Mouse (Mus musculus) urinary bladder, postnatal 14 days (tissue): ENCODE results near the gene Irf3.

ENCODE experiments used
- DNase-seq: peaks from one replicate; pipeline ENCODE4 v3.0.0; 2021; ENCODE audit warnings: low spot score

Irf3 gene

DNA sequence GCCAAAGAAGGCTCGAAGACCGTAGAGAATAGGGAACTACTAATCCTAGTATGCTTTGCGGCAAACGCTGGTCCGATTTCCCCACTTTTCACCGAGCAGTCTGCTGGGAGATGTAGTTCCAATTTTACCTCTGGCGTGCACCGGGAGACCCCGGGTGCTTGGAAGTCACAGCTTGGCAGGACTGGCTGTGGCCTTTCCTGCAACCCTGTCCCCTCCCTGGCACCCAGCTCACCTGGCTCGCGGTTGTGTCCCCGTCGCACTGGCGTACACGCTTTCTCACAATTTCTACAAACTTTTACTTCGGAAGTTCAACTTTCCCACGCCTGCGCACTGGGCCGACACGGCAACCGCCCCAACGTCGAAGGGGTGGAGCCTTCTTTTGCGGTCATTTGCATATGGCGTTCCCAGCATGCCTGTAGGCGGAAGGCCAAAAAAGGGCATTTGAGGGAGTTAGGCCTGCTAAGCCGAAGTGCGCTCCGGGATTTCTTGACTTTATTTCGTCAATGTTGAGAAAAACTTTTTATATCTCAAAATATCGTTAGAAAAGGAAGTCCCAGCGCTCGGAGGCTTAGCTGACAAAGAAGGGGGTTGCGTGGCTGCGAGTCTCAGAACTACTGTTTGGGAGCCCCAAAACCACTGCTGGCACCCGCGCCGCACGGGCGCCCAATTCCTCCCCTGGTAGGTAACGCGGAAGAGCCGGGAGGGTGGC, at the start of gene Irf3:
Irf3 (plus strand) TSS at position 418 of the 709 bp plus-strand sequence.
- peak; percentile 98 for DNase-seq

DNA sequence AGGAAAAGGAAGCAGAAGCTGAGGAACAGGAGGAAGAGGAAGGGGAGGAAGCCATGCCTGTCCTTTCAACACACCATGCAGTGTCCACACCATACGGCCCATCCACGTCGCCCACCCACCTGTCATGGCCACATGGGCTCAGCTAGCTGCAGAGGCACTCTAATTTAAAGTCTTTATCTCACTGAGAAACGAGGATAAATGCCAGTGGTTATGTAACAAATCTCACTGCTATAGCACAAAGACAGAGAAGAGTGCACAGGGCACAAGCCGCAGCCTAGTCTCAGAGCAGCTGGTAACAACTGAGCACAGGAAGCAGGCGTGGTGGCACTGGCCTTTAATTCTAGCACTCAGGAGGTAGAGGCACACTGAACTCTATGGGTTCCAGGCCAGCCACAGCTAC, 47.5 kb upstream of the Irf3 start:
- DNase-seq, result no peak

DNA sequence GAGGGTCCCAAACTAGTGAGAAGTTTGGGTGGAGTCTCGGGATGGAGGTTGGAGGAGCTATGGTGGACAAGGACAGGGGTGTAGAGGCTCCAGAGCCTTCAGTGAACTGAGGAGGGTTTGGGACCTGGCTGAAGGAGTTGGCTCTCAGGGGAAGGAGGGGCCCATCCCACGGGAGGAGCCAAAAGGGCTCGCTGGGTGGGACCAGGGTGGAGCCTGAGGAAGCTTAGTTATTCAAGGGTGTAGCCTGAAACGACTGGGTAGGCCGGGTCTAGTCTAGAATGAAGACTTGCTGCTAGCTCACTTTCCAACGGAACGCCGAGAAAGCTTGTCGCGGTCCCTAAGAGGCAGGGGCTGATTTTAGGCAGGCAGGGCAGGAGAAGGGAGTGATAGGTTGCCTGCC, 45.5 kb upstream of the Irf3 start:
- DNase-seq, result peak; percentile 85

DNA sequence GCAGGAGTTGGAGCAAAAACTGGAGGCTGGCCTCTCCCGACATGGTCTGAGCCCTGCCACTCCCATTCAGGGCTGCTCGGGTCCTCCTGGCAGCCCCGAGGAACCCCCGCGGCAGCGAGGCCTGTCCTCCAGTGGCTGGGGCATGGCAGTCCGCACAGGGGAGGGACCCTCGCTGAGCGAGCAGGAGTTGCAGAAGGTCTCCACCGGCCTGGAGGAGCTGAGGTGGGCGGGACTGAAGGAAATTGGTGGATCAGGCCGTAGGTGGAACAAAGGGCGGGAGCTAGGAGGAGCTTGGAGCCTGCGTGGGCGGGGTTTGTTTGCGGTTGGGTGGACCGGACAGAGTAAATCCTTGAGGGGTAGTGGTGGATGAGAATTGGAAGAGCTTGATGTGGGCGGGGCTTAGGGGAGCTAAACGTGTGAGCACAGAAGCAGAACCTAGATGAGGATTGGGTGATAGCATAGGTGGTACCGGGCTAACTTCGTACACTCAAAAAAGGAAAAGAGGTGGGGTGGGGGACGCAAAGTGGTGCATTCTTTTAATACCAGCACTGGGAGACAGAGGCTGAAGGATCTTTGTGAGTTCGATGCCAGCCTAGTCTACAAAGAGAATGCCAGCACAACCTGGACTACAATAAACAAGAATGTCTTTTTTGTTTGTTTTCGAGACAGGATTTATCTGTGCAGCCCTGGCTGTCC, 44.7 kb upstream of the Irf3 start:
- DNase-seq, result peak; percentile 96

DNA sequence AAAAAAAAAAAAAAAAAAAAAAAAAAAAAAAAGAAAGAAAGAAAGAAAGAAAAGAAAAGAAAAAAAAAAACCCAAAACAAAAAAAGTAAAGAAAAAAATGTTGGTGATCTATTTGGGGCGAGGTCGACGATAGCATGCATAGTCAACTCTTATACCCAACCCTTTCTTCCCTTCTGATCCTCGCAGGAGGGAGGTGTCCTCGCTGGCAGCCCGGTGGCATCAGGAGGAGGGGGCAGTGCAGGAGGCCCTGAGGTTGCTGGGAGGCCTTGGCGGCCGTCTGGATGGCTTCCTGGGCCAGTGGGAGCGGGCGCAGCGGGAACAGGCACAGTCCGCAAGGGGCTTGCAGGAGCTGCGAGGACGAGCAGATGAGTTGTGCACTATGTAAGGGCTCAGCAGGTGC, 43.9 kb upstream of the Irf3 start:
- DNase-seq, result no peak

DNA sequence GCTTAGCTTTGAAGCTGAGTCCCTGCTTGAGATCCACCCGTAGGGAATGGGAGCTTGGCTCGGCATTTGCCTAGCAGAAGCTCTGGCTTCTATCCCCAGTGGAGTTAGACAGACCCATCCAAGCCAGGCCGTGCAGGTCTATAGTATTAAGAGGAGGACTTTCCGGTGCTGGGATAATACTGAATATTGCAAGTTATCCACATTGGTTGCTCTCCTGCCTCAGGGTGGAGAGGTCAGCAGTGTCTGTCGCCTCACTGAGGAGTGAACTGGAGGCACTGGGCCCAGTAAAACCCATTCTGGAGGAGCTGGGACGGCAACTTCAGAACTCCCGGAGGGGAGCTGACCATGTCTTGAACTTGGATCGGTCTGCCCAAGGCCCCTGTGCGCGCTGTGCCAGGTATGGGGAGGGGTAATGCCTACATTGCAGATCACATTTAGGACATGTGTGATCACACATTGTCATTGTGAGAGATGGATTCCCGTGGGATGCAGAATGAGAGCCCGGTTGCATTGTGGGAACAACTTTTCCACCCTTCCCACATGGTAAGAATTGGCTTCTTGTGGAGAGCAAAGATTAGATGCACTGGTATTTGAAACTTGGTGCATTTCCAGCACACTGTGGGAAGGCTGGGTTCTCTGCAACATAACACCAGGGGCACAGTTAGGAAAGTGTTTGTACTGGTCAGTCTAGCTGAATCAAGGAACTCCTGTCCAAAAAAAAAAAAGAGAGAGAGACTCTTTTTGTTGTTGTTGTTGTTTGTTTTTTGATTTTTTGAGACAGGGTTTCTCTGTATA, 43.2 kb upstream of the Irf3 start:
- DNase-seq, result no peak

DNA sequence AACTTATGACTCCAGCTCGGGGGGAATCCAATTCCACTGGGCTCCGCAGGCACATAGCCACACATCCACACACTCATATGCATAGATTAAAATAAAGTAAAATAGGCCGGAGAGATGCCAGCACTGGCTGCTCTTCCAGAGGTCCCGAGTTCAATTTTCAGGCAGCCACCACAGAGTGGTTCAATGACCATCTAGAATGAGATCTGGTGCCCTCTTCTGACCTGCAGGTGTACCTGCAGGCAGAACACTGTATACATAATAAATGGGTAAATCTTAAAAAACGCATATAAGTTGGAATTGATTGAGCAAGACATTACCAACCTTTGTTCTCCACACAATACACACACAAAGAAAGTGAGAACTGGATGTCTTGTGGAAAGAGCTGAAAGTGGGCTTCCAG, 41.8 kb upstream of the Irf3 start:
- DNase-seq, result no peak

DNA sequence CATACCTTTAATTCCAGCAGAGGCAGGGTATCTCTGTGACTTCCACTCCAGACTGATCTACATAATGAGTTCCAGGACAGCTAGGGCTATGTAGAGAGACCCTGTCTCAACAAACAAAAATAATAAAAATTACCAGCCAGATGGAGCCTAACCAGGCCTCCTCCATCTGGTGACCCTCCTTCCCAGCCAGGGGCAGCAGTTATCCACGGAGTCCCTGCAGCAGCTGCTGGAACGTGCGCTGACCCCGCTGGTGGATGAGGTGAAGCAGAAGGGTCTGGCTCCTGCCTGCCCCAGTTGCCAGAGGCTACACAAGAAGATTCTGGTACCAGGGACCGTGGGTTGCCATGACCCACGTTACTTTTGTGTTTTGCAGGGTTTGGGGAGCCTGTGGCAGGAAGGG, 41.2 kb upstream of the Irf3 start:
- DNase-seq, result no peak

DNA sequence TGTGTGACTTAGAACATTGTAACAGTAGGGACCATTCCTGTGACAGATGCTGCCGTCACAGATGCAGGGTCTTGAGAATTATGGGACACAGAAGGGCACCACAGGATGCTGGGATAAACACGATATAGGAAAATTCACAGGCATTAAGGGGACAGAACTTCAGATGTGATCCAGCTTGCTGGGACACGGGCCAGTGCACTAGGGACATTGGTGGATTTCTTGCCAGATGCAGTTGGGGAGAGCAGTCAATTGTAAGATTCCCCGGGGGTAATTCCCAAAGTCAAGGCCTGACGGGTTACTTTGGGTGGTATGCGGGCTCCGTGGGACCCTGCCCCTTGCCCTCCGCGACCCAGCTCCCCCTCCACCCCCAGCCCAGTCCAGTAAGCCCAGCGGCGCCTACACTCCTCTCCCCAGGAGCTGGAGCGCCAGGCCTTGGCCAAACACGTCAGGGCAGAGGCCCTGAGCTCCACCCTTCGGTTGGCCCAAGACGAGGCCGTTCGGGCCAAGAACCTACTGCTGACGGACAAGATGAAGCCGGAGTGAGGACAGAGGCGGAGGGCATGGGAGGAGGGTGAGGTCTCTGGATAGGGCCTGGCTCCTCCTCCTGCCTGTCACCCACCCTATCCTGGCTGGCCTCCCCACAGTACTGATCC, 40.1 kb upstream of the Irf3 start:
- DNase-seq, result peak; percentile 69

DNA sequence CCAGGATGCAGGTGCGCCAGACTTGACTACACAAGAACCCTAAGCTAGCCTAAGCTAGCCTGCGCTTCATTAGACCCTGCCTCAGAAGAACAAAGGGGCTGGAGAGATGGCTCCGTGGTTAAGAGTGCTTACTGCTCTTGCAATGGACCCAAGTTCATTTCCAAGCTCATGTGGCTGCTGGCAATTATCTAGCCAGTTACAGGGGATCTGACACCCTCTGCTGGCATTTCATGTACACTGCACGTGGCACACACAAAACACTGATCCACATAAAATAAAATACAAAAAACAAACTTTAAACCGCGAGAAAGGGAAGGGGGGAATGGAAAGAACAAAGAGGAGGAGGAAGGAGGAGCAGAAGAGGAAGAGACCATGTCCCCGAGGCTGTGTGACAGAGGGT, 39.2 kb upstream of the Irf3 start:
- peak; percentile 51 for DNase-seq

DNA sequence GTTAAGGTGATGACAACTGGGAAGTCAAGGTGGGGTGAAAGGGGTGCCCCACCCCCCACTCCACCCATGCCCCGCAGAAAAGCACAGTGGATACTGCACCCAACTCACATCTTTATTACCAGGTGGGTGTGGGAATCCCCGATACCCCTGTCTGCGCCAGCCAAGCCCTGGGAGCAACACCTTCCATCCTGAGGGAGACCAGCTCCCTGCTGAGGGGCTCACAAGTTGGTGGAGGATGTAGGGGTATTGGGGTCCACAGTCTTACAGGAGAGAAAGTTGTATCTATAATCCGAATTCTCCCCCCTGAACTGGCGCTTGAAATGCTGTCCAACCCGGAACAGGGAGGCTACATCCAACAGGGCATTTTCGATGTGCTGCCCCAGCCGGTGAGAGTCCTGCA, 38.2 kb upstream of the Irf3 start:
- DNase-seq, result no peak

DNA sequence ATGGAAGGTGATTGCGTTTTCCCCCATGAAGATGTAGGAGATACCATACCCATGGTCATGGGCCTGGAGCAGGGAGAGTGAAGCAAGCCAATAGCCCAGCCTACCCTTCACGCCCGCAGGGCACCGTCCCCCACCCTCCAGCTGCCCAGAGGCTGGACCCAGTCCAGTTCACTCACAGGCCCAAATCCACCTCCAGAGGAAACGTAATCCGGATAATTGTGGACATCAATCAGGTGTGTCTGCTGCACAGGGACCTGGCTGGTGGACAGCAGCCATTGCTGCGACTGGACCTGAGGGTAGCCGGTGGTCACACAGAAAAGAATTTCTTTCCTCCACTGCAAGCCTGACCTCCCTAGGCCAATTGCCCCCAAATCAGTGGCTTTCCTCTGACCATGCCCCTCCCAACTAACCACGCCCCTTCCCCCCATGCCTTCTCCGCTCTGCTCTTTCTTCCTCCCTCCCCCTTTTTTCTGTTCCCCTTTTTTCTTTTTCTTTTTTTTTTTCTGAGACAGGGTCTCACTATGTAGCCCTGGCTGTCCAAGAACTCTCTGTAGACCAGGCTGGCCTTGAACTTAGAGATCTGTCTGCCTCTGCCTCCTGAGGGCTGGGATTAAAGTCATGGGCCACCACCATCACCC, 37.5 kb upstream of the Irf3 start:
- DNase-seq, result no peak

DNA sequence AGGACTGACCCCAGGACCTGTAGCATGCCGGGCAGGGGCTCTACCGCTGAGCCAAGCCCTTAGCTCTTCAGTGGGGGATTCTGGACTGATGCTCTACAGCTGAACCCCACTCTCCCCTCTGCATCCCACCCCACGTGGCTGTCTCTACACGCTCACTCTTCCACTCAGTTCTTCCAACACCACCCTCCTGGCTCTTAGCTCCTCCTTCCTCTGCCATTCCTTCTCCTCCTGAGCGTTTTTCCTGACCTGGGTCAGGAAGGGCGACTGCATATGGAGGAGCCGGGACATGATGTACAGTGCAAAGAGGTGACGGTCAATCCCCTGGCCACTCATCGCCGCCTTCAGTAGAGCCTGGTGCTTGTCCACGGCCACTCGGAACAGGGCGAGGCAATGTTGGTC, 36.9 kb upstream of the Irf3 start:
- DNase-seq, result no peak

DNA sequence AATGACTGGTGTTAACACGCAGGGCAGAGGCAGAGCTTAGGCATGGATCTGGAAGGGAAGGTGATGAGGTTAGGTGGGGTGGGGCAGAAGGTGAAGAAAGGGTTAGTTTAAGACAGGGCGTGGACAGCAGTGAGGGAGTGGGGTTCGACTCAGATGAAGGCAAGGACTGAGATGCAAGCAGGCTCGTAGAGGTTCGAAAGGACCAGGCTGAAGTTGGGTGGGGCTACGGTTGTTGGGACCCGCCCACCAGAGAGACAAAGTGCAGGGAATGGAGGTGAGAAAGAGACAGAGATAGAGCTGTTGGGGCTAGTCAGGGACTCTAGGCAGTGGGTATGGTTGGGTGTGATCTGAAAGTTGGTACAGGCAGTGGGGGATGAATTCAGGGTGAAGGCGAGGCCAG, 35.1 kb upstream of the Irf3 start:
- no peak for DNase-seq

DNA sequence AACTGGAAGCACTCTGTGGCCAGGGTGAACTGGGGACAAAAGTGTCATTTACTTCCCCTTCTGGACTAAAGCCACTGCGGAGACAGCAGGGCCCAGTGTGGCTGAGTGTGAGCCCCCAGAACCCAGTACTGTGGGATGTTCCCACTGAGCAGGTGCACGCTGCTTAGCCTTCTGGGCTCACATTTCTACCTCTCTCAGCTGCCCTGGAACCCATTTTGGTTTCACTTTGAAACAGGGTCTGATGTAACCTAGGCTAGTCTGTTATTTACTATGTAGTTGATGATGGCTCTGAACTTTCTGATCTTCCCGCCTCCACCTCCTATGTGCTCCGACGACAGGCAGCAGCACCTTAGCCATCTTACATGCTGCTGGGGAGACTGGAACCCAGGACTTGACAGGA, 34.6 kb upstream of the Irf3 start:
- DNase-seq, result no peak

DNA sequence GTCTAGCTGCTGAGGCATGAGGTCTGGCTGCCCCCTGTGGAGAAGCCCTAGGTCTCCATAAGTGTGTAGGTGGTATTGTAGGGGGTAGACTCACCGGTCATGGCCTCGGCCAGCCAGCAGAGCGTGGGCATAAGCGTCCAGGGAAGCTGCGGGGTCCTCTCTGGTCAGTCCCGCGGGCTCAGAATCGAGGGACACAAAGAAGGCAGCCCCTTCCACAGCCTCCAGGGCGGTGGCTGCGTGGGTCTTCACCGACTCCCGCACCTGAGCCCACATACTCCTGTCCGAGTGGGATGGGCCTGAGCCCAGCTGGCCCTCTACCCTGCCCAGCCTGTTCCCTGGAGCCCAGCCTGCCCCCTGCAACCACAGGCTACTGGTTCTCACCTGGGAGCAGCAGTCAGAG, 32.5 kb upstream of the Irf3 start:
- DNase-seq, result no peak

DNA sequence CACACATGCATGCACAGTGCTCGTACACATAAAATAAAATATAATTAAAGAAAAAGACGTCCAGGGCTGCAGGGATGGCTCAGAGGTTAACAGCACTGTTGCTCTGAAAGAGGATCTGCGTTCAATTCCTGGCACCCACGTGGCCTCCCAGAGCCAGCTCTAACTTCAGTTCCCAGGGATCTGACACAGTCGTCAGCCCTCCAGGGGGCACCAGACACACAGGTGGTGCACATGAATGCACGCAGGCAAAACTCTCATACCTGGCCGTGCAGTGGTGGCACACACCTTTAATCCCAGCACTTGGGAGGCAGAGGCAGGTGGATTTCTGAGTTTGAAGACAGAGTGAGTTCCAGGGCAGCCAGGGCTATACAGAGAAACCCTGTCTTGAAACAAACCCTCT, 31.5 kb upstream of the Irf3 start:
- DNase-seq, result no peak

DNA sequence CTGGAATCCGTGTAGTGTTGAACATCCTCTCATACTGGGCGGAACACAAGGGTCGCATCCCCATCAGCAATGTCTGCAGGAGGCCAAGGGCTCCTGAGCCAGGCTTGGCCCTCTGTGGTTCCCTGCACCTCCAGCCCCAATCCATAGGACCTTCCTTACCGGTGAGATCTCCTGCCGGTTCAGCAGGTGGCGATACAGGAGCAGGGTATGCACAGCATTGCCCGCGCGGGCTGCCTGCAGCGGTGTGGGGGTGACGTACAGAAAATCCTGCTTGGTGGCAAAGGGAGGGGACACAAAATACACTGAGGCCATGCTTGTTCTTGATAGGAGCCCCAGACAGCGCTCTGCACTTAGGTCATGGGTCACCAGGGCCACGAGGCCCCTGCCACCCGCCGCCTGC, 30.8 kb upstream of the Irf3 start:
- DNase-seq, result no peak

DNA sequence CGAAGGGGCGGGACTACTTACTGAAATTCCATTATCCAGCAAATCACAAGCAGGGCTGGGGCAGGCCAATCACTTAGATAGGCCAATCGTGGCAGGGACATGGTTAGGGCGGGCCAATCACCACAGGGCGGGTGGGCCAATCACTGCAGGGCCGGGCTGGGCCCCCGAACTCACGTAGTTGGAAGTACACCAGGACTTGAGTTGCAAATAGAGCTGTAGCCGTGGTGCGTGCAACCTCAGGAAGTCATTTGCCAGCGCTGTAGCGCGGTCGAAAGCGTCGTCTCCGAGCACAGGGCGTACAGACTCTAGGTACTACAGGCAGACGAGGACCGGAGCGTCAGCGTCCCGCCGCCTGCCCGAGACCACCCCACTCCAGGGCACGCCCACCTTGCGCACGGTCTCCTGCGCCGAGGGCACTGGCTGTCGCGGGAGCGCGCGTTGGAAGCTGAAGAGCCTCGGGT, 27.2 kb upstream of the Irf3 start:
- DNase-seq, result peak; percentile 86

DNA sequence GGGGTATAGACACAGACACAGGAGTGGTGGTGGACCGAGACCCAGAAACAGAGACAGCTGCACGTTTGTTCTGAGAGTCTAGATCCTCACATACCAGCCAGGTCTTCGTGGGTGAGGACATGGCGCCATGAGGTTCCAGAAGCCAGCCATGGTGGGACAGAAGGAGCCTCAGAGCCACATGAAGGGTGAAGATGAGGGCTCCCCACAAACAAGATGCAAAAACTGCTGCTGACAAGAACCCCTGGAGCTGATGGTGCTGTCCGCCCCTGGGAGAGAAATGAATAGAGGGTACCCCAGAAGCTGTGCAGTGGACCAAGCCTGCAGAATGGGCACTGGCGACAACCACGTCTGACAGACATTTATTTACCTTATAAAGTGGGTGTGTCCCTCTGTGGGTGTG, 26.3 kb upstream of the Irf3 start:
- no peak for DNase-seq

DNA sequence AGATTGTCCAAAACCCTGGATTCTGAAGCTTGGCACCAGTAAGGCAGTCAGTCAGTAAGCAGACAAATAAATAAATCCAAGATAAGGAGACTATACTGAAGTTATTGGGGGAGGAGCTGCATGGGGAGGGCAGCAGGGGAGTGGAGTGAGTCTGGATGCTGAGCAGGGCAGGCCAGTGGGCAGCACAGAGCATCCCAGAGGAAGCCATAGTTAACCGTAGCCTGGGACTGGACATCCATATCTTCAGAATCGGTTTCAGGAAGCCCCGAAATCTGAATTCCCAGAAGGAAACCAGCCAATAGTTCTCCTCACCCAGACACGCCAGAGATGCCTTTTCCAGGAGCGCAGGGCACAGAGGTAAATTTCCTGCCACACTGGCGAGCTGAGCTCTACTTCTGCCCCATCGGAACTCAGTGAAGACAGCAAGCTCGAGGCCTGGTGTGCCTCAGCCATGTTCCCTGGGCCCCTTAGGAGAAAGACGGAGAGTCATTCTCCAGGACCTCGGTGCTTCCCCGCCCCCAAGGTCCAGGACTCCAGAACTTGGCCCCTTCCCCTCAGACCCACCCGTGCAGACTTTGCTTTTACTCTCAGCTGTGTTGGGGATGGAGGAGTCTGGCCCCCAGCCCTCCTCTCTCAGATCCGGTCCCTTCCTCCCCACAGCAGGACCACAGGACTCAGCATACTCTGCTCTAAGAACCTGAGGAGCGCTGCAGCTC, 23.9 kb upstream of the Irf3 start:
- no peak for DNase-seq
